Mouse (Mus musculus): ENCODE results near the gene Pan3.

DNA sequence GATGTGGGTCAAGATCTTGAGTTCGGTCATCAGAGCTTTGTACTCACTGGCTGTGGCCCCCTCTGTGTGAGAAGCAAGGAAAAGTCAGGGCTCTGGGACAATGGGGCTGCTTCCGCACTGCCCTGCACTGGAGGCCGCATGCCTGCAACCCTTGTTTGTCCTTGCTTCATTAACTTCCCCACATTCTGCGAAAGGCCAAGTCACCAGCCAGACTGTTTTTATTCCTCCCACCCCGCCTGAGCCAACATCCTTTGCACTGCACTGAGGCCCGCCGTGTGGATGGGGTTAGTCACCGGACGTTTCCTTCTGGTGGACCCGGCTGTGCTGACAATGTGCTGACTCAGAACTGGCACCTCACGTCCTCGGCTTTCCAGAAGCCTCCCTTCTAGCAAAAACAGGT, 159.9 kb downstream of the Pan3 start:
- no peak for TF ChIP-seq POLR2A (IDR thresholded peaks at IDR 0.05; ENCODE audit: borderline replicate concordance, insufficient read depth, low read length)
- no peak for TF ChIP-seq CTCF (IDR thresholded peaks at IDR 0.05; ENCODE audit: borderline replicate concordance, insufficient read depth, low read depth, low read length)

All from cerebellum, adult 2 months (tissue).